Comparison of ENCODE assay signal across 18 mouse cellular contexts in the genomic region with DNA sequence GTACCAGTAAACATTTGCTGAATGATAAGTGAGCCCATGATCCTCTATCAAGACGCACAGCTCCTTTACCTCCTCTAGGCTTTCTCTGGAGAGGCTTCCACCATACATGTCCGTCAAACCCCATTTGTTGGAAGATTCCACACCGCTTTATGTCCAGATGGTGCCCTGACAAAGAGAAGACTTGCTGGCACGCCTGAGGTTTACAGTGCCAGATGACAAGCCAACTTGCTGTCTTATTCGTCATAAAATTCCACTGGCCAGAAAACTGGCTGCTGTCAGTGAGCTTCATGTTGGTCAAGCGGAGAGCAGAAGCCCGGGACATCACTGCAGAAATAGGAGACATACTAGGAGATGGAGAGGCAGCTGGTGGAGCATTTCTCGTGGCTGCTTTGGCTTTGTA.
DNase-seq lines count a peak whose midpoint lies in the region; ATAC-seq and TF ChIP-seq lines count a peak whose summit lies in the region.
"Had no signal": no experiment of that assay in that cellular context is flagged by ENCODE, and none has a peak within 500 bp of the region (broad histone marks: within the 10 kb centered on the region; RNA-seq: fewer than 3 reads in every experiment).

No protein-coding gene starts in this region.

- peak overlapping the region; percentile 3; the same call in 1 of the 2 replicates for H3K27ac ChIP-seq in hindbrain, embryonic 10.5 days
- no peak overlapping the region for H3K27ac ChIP-seq in hindbrain, embryonic 11.5 days (ENCODE audit: low read depth, low read length)
- H3K27ac ChIP-seq in hindbrain, embryonic 13.5 days = peak overlapping the region; percentile 70
- H3K27ac ChIP-seq: embryonic facial prominence, embryonic 15.5 days; intestine, embryonic 15.5 days; limb, embryonic 10.5 days; liver, embryonic 13.5 days had no signal

- intact Hi-C loops in left cerebral cortex, postnatal 25 days (cut with DNase I) = no loop called here

- no peaks in the 10 kb centered on the region for H3K27me3 ChIP-seq in hindbrain, embryonic 10.5 days (ENCODE audit: insufficient read depth, poor library complexity, severe bottlenecking)
- H3K27me3 ChIP-seq in hindbrain, embryonic 11.5 days (ENCODE audit: control insufficient read depth, insufficient read depth, low read length) = no peaks in the 10 kb centered on the region
- H3K27me3 ChIP-seq in hindbrain, embryonic 13.5 days = no peaks in the 10 kb centered on the region
- H3K27me3 ChIP-seq: embryonic facial prominence, embryonic 15.5 days; intestine, embryonic 15.5 days; liver, embryonic 13.5 days had no signal

- H3K9me3 ChIP-seq in hindbrain, embryonic 10.5 days = no peaks in the 10 kb centered on the region
- H3K9me3 ChIP-seq in hindbrain, embryonic 11.5 days (ENCODE audit: control insufficient read depth, low read length) = no peaks in the 10 kb centered on the region
- H3K9me3 ChIP-seq in hindbrain, embryonic 13.5 days = no peaks in the 10 kb centered on the region
- H3K9me3 ChIP-seq: embryonic facial prominence, embryonic 15.5 days; intestine, embryonic 15.5 days; limb, embryonic 10.5 days; liver, embryonic 13.5 days had no signal

- DNase-seq in hindbrain, embryonic 10.5 days (ENCODE audit: low spot score) = no peak
- no peak for DNase-seq in hindbrain, embryonic 11.5 days (ENCODE audit: low spot score)
- DNase-seq in brain, embryonic 14.5 days (ENCODE audit: low read depth) = peak; percentile 82
- peak; percentile 76 for DNase-seq in cerebellum, adult 9-10 months
- no peak for DNase-seq in urinary bladder, postnatal 36 days (ENCODE audit: low spot score in 2 of 2)
- DNase-seq in left cerebral cortex, postnatal 25 days (ENCODE audit: low spot score in 2 of 2) = no peak
- DNase-seq: adrenal gland, adult 2 months; gastrocnemius, postnatal 36 days; kidney, postnatal 14 days; liver, embryonic 13.5 days; spleen, adult 18-20 months; thymus, postnatal 14 days had no signal

- no peak overlapping the region for H3K4me2 ChIP-seq in hindbrain, embryonic 11.5 days (replicated peaks; ENCODE audit: low read depth, low read length)
- H3K4me2 ChIP-seq in hindbrain, embryonic 13.5 days = no peak overlapping the region
- H3K4me2 ChIP-seq: embryonic facial prominence, embryonic 15.5 days; heart, embryonic 11.5 days; intestine, embryonic 15.5 days; liver, embryonic 13.5 days had no signal

- H3K4me3 ChIP-seq in hindbrain, embryonic 10.5 days = no peak overlapping the region
- H3K4me3 ChIP-seq in hindbrain, embryonic 11.5 days (ENCODE audit: low read depth, low read length) = no peak overlapping the region
- H3K4me3 ChIP-seq in hindbrain, embryonic 13.5 days = no peak overlapping the region
- H3K4me3 ChIP-seq: embryonic facial prominence, embryonic 15.5 days; intestine, embryonic 15.5 days; limb, embryonic 10.5 days; liver, embryonic 13.5 days; megakaryocyte, embryonic 14.5 days had no signal

- no peak for TF ChIP-seq POLR2A in brain, embryonic 14.5 days (IDR thresholded peaks at IDR 0.05; ENCODE audit: borderline replicate concordance, extremely low read depth, insufficient read depth, insufficient read length, poor library complexity, severe bottlenecking)

- H3K9ac ChIP-seq in hindbrain, embryonic 11.5 days (ENCODE audit: low read depth, low read length) = no peak overlapping the region
- no peak overlapping the region for H3K9ac ChIP-seq in hindbrain, embryonic 13.5 days
- H3K9ac ChIP-seq: embryonic facial prominence, embryonic 15.5 days; intestine, embryonic 15.5 days; liver, embryonic 13.5 days had no signal

- H3K4me1 ChIP-seq in hindbrain, embryonic 10.5 days (replicated peaks) = peaks cover 25% of the 10 kb centered on the region
- H3K4me1 ChIP-seq in hindbrain, embryonic 11.5 days (replicated peaks; ENCODE audit: control insufficient read depth, insufficient read depth, low read length) = no peaks in the 10 kb centered on the region
- H3K4me1 ChIP-seq in hindbrain, embryonic 13.5 days (replicated peaks) = peaks cover 55% of the 10 kb centered on the region
- H3K4me1 ChIP-seq: intestine, embryonic 15.5 days; liver, embryonic 13.5 days; megakaryocyte, embryonic 14.5 days had no signal

- no peak for TF ChIP-seq CTCF in brain, embryonic 14.5 days (IDR thresholded peaks at IDR 0.05; ENCODE audit: borderline replicate concordance, extremely low read depth, insufficient read depth, insufficient read length)

- WGBS in hindbrain, embryonic 10.5 days = 84% methylated on average over 8 of the region's 8 CpGs
- WGBS in hindbrain, embryonic 11.5 days = 79% methylated on average over 8 of the region's 8 CpGs
- 62% methylated on average over 8 of the region's 8 CpGs for WGBS in hindbrain, embryonic 13.5 days

- ATAC-seq in hindbrain, embryonic 11.5 days (ENCODE audit: low FRiP score) = no peak
- no peak for ATAC-seq in hindbrain, embryonic 13.5 days (ENCODE audit: low FRiP score)
- ATAC-seq: intestine, embryonic 15.5 days had no signal

- no peaks in the 10 kb centered on the region for H3K36me3 ChIP-seq in hindbrain, embryonic 10.5 days
- H3K36me3 ChIP-seq in hindbrain, embryonic 11.5 days (ENCODE audit: control insufficient read depth, insufficient read depth, low read length) = no peaks in the 10 kb centered on the region
- H3K36me3 ChIP-seq in hindbrain, embryonic 13.5 days = no peaks in the 10 kb centered on the region
- H3K36me3 ChIP-seq: embryonic facial prominence, embryonic 15.5 days; intestine, embryonic 15.5 days; limb, embryonic 10.5 days; liver, embryonic 13.5 days had no signal

Comparison
In these comparisons a context has a peak if more than half of its experiments do, and no peak if none do; other contexts are left out.
1. DNase-seq: peak in brain, embryonic 14.5 days (single experiment) and cerebellum, adult 9-10 months (single experiment); none in hindbrain, embryonic 10.5 days (single experiment), hindbrain, embryonic 11.5 days (single experiment), urinary bladder, postnatal 36 days (0 of 2) and left cerebral cortex, postnatal 25 days (0 of 2).